Mouse (Mus musculus) brain, adult 2 months (tissue): ENCODE results near the gene Mgat2.

ENCODE experiments used
- DNase-seq: peaks from one replicate; pipeline ENCODE4 v3.0.0; 2011; ENCODE audit warnings: low read depth, low spot score

Mgat2 gene

DNA sequence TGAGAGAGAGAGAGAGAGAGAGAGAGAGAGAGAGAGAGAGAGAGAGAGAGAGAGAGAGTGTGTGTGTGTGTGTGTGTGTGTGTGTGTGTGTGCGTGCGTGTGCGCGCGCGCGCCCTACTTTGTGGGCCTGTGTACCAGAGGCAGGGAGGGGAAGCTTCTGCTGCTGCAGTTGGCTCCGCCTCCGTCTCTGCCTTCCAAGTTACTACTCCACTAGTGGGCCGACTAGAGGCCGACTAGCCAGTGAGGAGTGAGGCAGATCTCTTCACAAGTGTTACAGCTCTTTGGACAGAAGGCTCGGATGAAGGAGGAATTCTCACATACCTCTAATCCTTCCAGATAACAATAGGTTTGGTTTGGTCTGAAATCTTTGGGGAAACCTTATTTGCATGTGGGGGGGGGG lies 4.6 kb upstream of the Mgat2 start:
- DNase-seq, result no peak

GRCm38 (mm10) chr12:69181800-69182199 lies 2.2 kb upstream of the Mgat2 start:
- no peak for DNase-seq

- peak; percentile 65 for DNase-seq
Observed at GRCm38 (mm10) chr12:69184342-69185295, 662 bp downstream of the Mgat2 start.

- no peak for DNase-seq
Observed at GRCm38 (mm10) chr12:69185371-69185770, 1.4 kb downstream of the Mgat2 start.

DNA sequence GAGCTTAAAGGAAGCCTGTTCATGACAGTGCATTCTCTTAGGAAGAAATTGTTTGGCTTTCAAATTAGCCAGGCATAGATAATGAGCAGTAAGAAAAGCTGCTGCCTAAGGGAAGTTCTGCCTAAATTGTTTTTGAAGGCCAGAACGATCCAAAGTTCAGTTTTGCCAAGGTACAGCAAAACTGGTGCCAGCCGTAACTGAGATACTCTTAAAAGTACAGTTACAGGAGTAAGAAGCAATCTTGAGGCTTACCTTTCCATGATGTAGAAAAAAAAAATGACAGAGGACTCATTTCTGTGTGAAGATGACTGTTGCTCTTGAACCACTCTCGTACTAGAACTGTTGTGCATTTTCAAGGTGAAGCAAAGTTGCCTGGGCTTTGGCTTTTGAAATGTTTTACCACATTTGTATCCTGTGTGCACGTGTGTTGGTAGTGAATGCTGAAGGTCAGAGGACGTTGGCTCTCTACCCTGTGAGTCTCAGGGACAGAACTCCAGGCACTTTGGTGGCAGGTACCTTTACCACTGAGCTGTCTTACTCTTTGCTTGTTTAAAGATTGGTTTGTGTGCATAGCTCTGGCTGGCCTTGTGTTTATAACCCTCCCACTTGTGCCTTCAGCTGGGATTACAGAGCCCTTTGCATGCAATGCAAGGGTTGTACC lies 3.0 kb downstream of the Mgat2 start:
- no peak for DNase-seq

DNA sequence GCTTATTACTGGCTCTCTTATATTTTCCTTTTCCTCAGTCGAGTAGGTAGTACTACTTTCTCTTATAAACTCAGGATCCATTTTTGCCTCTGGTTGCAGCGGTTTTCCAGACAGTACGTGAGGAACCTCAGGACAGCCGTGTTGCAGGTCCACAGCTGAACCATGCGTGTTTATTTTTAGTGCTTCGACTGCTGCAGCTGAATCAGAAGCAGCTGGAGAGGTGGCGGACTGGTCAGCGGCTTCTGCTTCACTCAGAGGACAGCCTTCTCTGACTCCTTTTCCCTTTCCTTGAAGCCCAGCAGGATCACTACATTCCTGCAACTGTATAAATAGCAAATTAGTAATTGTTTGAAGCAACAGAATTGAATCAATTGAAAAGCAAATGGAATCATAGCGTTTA lies 6.1 kb downstream of the Mgat2 start:
- DNase-seq, result no peak

DNA sequence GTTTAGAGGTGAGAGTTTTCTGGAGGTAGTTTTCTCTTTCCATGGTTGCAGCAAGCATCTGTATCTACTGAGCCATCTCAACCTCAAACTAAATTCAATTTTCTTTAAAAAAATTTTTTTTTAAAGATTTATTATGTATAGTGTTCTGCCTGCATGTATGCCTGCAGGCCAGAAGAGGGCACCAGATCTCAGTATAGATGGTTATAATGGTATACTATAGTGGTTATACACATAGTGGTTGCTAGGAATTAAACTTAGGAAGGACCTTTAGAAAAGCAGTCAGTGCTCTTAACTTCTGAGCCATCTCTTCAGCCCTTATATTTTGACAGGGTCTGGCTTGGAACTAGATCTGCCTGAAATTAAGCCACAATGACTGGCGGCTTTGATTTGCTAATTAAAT lies 6.6 kb downstream of the Mgat2 start:
- no peak for DNase-seq

DNA sequence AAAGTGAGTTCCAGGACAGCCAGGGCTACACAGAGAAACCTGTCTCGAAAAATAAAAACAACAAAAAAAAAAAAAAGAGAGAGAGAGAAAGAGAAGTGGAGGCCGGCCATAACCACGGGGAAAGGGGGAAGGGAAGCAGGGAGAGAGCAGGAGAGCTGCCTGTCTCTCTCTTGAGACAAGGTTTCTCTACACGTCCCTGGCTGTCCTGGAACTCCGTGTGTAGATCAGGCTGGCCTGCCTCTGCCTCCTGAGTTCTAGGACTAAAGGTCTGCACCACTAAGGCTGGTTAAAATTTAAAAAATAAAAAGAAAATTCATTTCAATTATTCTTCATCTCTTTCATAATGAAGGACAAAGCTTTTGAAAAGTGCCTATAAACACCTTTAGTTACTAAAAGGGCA lies 7.4 kb downstream of the Mgat2 start:
- DNase-seq, result no peak

- no peak for DNase-seq
Observed at GRCm38 (mm10) chr12:69192637-69193036, 8.7 kb downstream of the Mgat2 start.

- peak; percentile 92 for DNase-seq
Observed at GRCm38 (mm10) chr12:69196444-69197377, 12.8 kb downstream of the Mgat2 start, which contains the start of gene Gm49383. Gm49383 (minus strand) TSS chr12:69197104.

DNA sequence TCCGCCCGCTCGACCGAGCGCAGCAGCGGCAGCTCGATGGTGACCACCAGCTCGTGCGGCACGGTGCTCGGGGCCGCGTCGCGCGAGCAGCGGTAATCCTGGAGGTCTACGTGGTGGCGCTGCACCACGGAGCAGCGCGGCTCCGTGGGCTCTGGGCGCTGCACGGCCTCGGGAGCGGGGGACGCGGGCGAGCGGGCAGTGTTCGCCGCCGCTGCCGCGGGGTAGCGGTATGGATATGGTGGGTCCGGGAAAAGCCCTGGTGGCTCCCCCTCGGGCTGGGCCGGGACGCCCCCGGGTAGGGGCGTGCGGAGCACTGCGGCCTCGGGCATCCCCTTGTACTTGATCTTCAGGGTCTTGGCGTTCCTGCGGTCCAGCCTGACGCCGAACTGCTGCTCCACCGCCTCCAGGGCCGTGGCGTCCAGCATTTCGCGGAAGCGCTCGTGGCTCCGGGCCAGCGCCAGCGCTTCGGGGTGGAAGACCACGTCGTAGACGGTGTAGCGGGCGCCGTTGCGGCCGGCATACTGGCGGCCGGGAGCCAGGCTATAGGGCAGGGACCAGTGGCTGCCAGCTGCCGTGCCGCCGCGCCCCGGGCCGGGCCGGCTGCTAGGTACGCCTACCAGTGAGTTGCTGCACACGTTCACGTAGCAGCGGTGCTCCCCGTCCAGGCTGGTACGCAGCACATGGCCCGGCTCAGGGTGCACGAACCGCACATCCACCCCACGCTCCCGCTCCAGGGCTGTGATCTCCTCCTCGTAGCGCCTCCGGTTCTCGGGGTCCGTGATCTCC lies 13.6 kb downstream of the Mgat2 start:
- peak; percentile 60 for DNase-seq

DNA sequence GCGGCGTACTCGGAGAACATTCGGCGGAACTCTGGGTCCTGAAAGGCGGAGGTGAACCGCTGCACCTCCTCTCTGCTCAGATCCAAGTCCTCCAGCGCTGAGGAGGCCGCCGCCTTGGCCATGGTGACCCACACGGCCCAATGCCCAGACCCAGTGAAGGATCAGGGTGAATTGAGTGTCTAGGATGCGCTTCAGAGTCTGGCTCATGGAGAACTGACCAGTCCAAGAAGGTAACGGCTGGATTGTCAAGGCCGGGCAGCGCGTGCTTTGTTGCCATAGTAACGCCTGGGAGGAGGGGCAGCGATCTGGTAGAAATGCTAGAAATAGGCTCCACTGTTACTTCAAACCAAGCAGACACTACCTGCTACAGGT lies 14.2 kb downstream of the Mgat2 start, which contains the start of gene Dnaaf2:
Dnaaf2 (minus strand) TSS at position 266 of the 372 bp plus-strand sequence.
- peak; percentile 76 for DNase-seq

DNA sequence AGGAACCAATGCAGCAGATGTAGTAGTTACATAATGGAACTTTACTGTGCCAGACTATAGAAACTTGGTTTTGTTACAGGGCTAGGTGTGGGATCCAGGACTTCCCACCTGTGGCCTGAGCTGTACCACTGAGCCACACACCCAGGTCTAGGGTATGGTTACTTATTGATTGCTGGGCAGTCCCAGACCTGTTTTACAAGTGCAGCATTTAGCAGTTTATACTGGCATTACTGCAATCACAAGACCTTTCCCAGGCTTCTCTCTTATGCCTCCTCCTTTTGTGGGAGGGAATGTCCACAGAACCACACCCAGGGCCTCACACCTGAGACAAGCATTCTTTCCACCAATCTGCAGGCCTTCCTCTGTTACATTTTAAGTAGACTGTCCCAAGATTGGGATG lies 15.0 kb downstream of the Mgat2 start:
- no peak for DNase-seq

DNA sequence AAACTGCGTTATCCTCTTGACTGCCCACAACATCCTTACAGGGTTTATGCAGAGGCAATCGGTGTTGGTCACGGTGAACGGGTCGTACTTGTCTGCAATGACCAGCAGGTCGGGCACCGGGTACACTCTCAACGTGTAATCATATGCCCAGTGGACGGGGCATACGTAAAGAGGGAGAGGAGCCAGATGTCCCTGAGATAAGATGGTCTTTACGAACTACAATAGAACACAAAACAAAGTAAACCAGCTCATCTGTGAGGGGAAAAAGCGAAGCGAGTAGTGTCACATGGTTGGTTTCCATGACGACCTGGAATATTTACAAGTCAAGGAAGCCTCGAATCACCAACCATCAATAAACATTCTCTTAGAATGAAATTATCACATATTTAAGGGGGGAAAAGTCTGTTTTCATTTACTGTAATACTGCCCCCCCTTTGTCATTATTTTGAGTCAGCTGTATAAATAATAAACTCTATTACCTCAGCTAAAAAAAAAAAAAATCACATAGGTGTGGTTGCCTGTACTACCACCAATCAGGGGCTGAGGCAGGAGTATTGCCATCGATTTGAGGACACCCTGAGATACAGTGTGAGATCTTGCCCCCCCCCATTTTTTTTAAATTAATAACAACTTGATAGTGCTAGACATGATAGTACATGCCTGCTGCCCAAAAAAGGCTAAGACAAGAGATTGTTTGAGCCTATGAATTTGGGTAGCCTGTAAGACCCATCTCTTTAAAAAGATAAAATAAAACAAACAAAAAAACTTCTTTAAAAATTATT lies 20.3 kb downstream of the Mgat2 start, which contains the start of gene Gm49384:
Gm49384 (minus strand) TSS at position 216 of the 782 bp plus-strand sequence.
- no peak for DNase-seq

GRCm38 (mm10) chr12:69207396-69207795 lies 23.4 kb downstream of the Mgat2 start:
- no peak for DNase-seq

DNA sequence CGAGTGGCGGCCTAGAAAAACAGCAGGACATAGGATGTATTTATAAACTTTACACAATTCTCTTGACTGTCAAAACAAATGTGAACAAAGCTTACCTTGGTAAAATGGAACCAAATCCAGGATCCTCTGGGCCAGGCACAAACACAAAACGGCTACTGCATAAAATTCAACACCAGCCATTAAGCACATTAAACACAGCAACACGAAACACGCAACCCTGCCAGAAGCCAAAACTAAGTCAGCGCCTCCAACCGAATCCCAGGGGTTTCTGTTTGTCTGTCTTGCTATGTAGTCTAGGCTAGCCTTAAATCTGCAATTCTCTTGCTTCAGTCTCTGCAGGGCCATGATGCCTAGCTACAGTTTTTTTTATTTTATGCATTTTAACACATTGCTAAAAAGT lies 24.0 kb downstream of the Mgat2 start:
- DNase-seq, result no peak

DNA sequence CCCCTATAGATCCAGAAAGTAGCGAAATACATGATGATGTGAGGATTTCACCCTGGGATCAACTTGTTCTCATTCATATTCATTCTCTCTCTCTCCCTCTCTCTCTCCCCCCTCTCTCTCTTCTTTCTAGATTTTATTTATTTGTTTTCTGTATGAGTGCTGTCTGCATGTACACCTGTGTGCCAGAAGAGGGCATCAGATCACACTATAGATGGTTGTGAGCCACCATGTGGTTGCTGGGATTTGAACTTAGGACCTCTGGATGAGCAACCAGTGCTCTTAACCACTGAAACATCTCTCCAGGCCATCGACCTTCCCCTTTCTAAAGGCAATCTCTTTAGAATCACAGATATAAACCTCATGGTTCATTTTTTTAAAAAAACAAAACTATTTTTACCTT lies 24.6 kb downstream of the Mgat2 start:
- no peak for DNase-seq

DNA sequence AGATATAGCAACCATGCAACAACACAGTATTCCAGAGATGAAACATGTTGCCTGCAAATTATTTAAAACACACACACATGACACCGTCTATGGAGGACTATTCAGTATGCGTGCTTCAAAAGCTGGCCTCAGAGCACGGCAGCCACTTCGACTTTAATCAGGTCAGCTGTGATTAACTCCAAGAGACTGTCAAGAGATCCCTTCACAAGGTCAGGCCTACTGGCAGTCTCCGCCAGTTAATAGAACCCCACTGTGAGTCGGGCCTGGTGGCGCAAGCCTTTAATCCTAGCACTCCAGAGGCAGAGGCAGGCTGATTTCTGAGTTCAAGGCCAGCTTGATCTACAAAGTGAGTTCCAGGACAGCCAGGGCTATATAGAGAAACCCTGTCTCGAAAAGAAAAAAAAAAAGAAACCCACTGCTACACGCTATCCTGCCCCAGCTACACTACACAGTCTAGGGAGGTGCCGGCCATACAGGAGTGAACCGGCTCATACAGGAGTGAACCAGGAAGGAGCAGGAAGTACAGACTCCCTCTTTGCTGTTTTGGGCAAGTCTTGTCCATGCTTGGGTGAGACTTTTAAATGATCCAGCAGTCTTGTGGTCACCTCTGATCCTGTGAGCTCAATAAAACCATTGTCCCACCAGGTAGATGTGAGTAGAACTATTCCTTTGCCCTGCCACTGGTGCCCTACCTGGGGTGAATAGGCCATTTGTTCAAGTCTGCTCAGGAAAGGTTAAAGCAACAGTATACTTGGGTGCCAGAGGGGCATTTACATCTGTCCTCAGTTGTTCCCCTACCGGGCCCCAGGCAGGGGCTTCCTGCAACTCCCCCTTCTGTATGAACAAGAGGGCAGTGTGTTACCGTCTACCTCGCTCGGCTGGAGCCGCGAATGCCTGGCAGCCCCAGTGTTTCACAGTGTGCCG lies 26.4 kb downstream of the Mgat2 start:
- no peak for DNase-seq

GRCm38 (mm10) chr12:69211057-69211456 lies 27.1 kb downstream of the Mgat2 start:
- DNase-seq, result peak; percentile 59
